Mouse (Mus musculus) stomach, postnatal 0 days (tissue): ENCODE data around the gene AC161166.1. TPM values are rescaled to one million over a fixed set of nuclear protein-coding genes. Genes with fewer than 3 reads are reported as not detected.
A peak's percentile ranks its signal among the peaks of the same experiment; 100 is the strongest.
"Not testable (repeated sequence)": the region's sequence is repeated elsewhere in the genome, so short reads cannot be mapped to it uniquely, and the experiment has no call there.

ENCODE experiments used
- ATAC-seq: fragments of 200-750 bp; cut with Nextera tagmentation; 2 replicates; pipeline ENCODE4 v1.8.0; 2017; ENCODE audit not compliant: low FRiP score, low TSS enrichment
- DNase-seq: peaks from one replicate; pipeline ENCODE4 v3.0.0-alpha.2; 2016; ENCODE audit warnings: low spot score
- H3K27ac ChIP-seq: fragments of 300-500 bp; sonication (generic); replicated peaks from 2 replicates; pipeline ENCODE4 v1.5.1; 2014; ENCODE audit warnings: mild to moderate bottlenecking, control low read depth
- H3K27me3 ChIP-seq: fragments of 300-500 bp; sonication (generic); 2 replicates; pipeline ENCODE4 v1.6.1; 2014; ENCODE audit warnings: low read length; ENCODE audit not compliant: control insufficient read depth, insufficient read depth
- H3K36me3 ChIP-seq: fragments of 300-500 bp; sonication (generic); 2 replicates; pipeline ENCODE4 v1.6.1; 2014; ENCODE audit warnings: low read length, mixed read lengths; ENCODE audit not compliant: control insufficient read depth, insufficient read depth
- H3K4me1 ChIP-seq: fragments of 300-500 bp; sonication (generic); replicated peaks from 2 replicates; pipeline ENCODE4 v1.6.1; 2014; ENCODE audit warnings: antibody characterized with exemption; ENCODE audit not compliant: control insufficient read depth, insufficient read depth
- H3K4me2 ChIP-seq: fragments of 300-500 bp; sonication (generic); replicated peaks from 2 replicates; pipeline ENCODE4 v1.6.1; 2014; ENCODE audit warnings: low read depth, mild to moderate bottlenecking, control low read depth, moderate library complexity
- H3K4me3 ChIP-seq: fragments of 300-500 bp; sonication (generic); 2 replicates; pipeline ENCODE4 v1.5.1; 2014; ENCODE audit warnings: low read depth, low read length, control low read depth
- H3K9ac ChIP-seq: fragments of 300-500 bp; sonication (generic); 2 replicates; pipeline ENCODE4 v1.6.1; 2014; ENCODE audit warnings: mild to moderate bottlenecking, low read length, control low read depth, mixed read lengths
- H3K9me3 ChIP-seq: fragments of 300-500 bp; sonication (generic); 2 replicates; pipeline ENCODE4 v1.6.1; 2016; ENCODE audit warnings: low read length; ENCODE audit not compliant: control insufficient read depth
- CTCF ChIP-seq: IDR thresholded peaks from 2 replicates; pipeline ENCODE4 v1.5.1; 2016; ENCODE audit warnings: antibody characterized with exemption, low read depth, mild to moderate bottlenecking, moderate library complexity
- EP300 ChIP-seq: optimal IDR thresholded peaks from 2 replicates; pipeline ENCODE3; 2016; ENCODE audit warnings: antibody characterized with exemption
- WGBS: fragments of 180-500 bp; shearing (Covaris S2); extraction: QIAGEN DNeasy Blood & Tissue Kit; methylation state at CpG from one replicate; pipeline ENCODE4 v1.1.7; 2014; 5-methylcytosine and 5-hydroxymethylcytosine counted together
- polyA plus RNA-seq: library from polyadenylated mRNA; unstranded; fragments of >200 nt; fragmentation: Nextera tagmentation; extraction: Ambion mirVana; gene quantifications from 2 replicates; pipeline ENCODE4 v1.2.1, GENCODE M21; 2015

The AC161166.1 gene
- polyA plus RNA-seq, 1 experiment from 2014 or later: 0.07 TPM

- Histone ChIP-seq H3K4me3 (no peak overlapping the region), H3K27me3 (no peaks in the 10 kb centered on the region), H3K36me3 (no peaks in the 10 kb centered on the region), H3K9ac (no peak overlapping the region), H3K9me3 (no peaks in the 10 kb centered on the region), H3K4me1 (no peaks in the 10 kb centered on the region), H3K4me2 (no peak overlapping the region), H3K27ac (no peak overlapping the region)
- DNase-seq (no peak), ATAC-seq (no peak)
- 83% methylated on average over 8 of the region's 8 CpGs for WGBS
- TF ChIP-seq CTCF: no peak
- no peak for TF ChIP-seq EP300
Measured at GRCm38 (mm10) chr7:24488303-24488702, 24.0 kb downstream of the AC161166.1 start.

- no peak for DNase-seq
- TF ChIP-seq EP300 (no peak), CTCF (no peak)
- Histone ChIP-seq H3K9me3 (no peaks in the 10 kb centered on the region), H3K4me2 (no peak overlapping the region), H3K9ac (no peak overlapping the region), H3K27me3 (no peaks in the 10 kb centered on the region), H3K36me3 (no peaks in the 10 kb centered on the region), H3K4me3 (no peak overlapping the region), H3K4me1 (no peaks in the 10 kb centered on the region), H3K27ac (no peak overlapping the region)
- WGBS: 31% methylated on average over 3 of the region's 3 CpGs
- ATAC-seq: no peak
Measured at GRCm38 (mm10) chr7:24487403-24487802, 24.9 kb downstream of the AC161166.1 start.

- Histone ChIP-seq H3K4me1 (no peaks in the 10 kb centered on the region), H3K4me3 (no peak overlapping the region), H3K36me3 (no peaks in the 10 kb centered on the region), H3K4me2 (no peak overlapping the region), H3K27ac (no peak overlapping the region), H3K9me3 (no peaks in the 10 kb centered on the region), H3K9ac (no peak overlapping the region), H3K27me3 (no peaks in the 10 kb centered on the region)
- TF ChIP-seq CTCF (no peak), EP300 (no peak)
- ATAC-seq: no peak
- DNase-seq: no peak
- WGBS: 62% methylated on average over 9 of the region's 9 CpGs
Measured at GRCm38 (mm10) chr7:24486654-24487130, 25.6 kb downstream of the AC161166.1 start.

GRCm38 (mm10) chr7:24485481-24485880 is 26.8 kb downstream of the AC161166.1 start:
- DNase-seq: no peak
- Histone ChIP-seq H3K9me3 (no peaks in the 10 kb centered on the region), H3K36me3 (no peaks in the 10 kb centered on the region), H3K4me1 (no peaks in the 10 kb centered on the region), H3K4me2 (no peak overlapping the region), H3K9ac (no peak overlapping the region), H3K27ac (no peak overlapping the region), H3K27me3 (no peaks in the 10 kb centered on the region), H3K4me3 (no peak overlapping the region)
- 86% methylated on average over 9 of the region's 9 CpGs for WGBS
- TF ChIP-seq EP300: no peak
- no peak for TF ChIP-seq CTCF
- ATAC-seq: no peak

- not testable (repeated sequence) for H3K4me2 ChIP-seq
- WGBS: 49% methylated on average over 6 of the region's 6 CpGs
Measured at GRCm38 (mm10) chr7:24483291-24483690, 29.0 kb downstream of the AC161166.1 start.

GRCm38 (mm10) chr7:24482208-24483020 is 29.8 kb downstream of the AC161166.1 start:
- 3% methylated on average over 25 of the region's 38 CpGs for whole genome bisulfite sequencing
- H3K36me3 ChIP-seq: no peaks in the 10 kb centered on the region
- TF ChIP-seq CTCF: no peak
- no peak for TF ChIP-seq EP300
- no peak overlapping the region for H3K27ac ChIP-seq
- H3K4me2 ChIP-seq: peak overlapping the region; percentile 92
- H3K9ac ChIP-seq: peak overlapping the region; percentile 65
- H3K9me3 ChIP-seq: no peaks in the 10 kb centered on the region
- H3K4me3 ChIP-seq: peak overlapping the region; percentile 52
- ATAC-seq: 0 out of 2 replicates have a peak, but pooled peaks have one; percentile 1
- DNase-seq: no peak
- H3K27me3 ChIP-seq: no peaks in the 10 kb centered on the region
- no peaks in the 10 kb centered on the region for H3K4me1 ChIP-seq

More at GRCm38 (mm10) chr7:24483291-24483690, 29.0 kb downstream of the AC161166.1 start:
- H3K9me3 ChIP-seq, H3K27me3 ChIP-seq, H3K9ac ChIP-seq, DNase-seq, H3K4me3 ChIP-seq, ATAC-seq, H3K27ac ChIP-seq, H3K4me1 ChIP-seq, H3K36me3 ChIP-seq: not testable (repeated sequence)
